Mouse (Mus musculus) monocyte, adult 59 days (primary cell): ENCODE results near the gene Gm20916. TPM values are rescaled to one million over a fixed set of nuclear protein-coding genes. Genes with fewer than 3 reads are reported as not detected.

ENCODE experiments used
- total RNA-seq, 2 experiments: library from RNA; stranded (reverse); gene quantifications; one replicate each; pipeline ENCODE4 v1.2.4; 2023

Gene Gm20916
- not detected for total RNA-seq

GRCm38 (mm10) chrY:79319265-79319664, at the start of gene Gm20916:
TSS of gene Gm20916 (plus strand) at chrY:79319565.

Other genes starting within 250 kb of the Gm20916 start
- not detected for gene Gm20917, start 168.4 kb upstream of the Gm20916 start, total RNA-seq